Mouse (Mus musculus): Measurements from ENCODE around the gene Dhrs2.

Gene Dhrs2

GRCm38 (mm10) chr14:55221707-55222106, at the start of gene Dhrs2:
Gene Dhrs2 (plus strand): TSS chr14:55222007.
- DNase-seq (ENCODE audit: low spot score) = no peak

DNA sequence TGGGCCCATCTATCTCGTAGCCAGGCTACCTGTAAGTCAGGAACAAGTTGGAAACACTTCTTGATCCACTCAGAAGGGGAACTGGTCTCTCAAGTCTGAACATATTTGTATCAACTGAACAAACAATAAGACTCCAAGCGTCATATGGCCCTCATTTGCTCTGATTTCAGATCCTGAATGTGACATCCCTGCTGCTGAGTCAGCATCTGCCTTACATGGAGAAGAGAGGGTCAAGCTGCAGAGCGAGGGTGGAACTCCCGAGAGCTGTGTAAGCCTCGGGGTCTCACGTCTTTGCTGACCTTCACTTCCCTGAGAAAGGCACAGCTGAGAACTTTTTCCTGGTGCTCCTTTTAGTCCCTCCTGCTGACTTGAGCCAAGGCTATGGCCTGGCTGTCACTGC, 47.6 kb upstream of the Dhrs2 start:
- DNase-seq (ENCODE audit: low spot score) = peak; percentile 4

- DNase-seq (ENCODE audit: low spot score) = peak; percentile 66
Observed at GRCm38 (mm10) chr14:55177274-55177673, 44.5 kb upstream of the Dhrs2 start.

DNA sequence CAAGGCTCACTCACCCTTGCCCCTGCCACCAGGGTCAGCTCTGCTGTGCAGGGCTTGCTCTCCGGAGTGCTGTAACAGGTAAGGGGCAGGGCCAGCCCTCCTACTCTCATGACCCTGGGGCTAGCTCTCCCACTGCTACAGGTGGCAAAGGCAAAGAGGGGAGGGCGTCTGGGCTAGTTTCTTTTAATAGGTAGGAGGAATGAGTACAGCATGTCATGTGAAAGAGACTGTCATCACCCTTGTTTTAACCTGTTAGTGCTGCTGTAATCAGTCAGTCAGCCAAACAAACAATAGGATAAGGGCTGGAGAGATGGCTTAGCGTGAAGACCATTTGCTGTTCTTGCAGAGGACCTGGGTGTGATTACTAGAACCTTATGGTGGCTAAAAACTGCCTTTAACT, 40.9 kb upstream of the Dhrs2 start:
- no peak for DNase-seq (ENCODE audit: low spot score)

- DNase-seq (ENCODE audit: low spot score) = no peak
Observed at GRCm38 (mm10) chr14:55183231-55183630, 38.6 kb upstream of the Dhrs2 start.

DNA sequence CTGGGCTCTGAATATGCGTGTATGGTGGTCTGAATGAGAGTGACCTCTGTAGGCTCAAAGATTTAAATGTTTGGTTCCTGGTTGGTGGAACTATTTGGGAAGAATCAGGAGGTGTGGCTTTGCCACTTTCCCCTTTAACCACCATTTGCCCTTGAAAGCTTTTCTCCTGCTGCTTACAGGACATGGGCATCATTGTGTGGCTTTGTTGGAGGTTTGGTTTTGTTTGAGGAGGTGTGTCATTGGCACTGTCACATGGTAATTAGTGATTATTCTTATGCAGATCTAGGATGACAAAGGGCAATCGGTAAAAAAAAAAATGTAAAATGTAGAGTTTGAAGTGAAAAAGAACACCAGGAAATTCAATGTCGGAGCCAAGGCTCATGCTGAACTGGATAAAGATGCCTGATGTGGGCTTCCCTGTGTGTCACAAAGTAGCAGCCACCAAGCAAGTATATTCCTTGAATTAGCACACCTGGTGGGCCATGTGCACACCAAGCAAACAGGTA, 37.1 kb upstream of the Dhrs2 start:
- no peak for DNase-seq (ENCODE audit: low spot score)

- no peak for DNase-seq (ENCODE audit: low spot score)
Observed at GRCm38 (mm10) chr14:55188491-55188890, 33.3 kb upstream of the Dhrs2 start.

- peak; percentile 11 for DNase-seq (ENCODE audit: low spot score)
Observed at GRCm38 (mm10) chr14:55189351-55189769, 32.4 kb upstream of the Dhrs2 start.

GRCm38 (mm10) chr14:55193354-55193753, 28.5 kb upstream of the Dhrs2 start:
- no peak for DNase-seq (ENCODE audit: low spot score)

DNA sequence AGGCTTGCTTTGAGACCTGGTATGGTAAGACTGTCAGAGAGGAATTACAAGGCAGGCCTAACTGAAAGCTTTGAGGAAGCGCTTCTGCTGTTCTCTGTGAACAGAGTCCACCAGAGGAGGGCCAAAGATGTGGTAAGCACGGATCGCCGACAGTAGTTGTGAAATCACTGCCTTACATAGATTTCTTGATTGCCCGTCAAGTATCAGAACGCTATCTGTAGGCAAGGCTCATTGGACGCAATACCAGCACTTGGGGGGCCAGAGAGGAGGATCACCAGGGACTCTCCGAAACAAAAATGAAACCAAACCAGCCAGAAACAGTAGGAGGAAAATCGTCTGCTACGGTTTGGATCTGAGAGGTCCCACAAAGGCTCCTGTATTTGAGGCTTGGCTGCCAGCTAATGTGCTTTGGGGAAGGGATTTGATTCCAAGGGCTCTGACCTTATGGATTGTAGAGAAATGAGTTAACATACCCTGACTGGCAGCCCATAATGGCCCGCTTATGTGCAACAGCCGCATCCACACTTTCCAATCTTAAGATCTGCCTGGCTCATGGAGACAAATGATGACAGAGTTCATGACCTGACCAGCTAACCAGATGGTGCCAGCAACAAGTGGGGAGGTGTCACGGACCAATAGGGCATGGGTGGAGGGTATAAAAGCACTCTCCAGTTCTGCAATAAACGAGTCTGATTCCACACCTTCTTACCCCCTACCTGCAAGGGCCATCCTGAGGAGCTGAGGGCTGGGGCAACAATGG, 27.8 kb upstream of the Dhrs2 start:
- peak; percentile 30 for DNase-seq (ENCODE audit: low spot score)

DNA sequence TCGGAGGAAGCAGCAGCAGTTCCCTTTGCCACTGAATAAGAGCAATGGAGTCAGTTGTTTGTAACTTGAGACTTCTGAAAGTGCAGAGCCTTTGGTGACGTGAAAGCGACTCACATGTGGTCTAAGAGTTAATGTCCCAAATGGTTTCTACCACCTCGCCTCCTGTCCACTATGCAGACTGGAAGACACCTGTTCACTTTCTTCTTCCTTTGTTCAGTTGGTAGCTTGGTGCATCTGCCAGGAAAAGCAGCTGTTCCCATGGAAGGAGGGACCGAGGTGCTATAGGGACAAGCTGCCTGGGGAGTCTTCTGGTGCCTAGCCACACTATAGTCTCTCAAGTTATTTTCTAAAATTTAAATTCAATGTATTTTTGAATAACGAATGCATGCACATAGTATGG, 27.0 kb upstream of the Dhrs2 start:
- no peak for DNase-seq (ENCODE audit: low spot score)

GRCm38 (mm10) chr14:55197121-55197520, 24.7 kb upstream of the Dhrs2 start:
- DNase-seq (ENCODE audit: low spot score) = no peak

DNA sequence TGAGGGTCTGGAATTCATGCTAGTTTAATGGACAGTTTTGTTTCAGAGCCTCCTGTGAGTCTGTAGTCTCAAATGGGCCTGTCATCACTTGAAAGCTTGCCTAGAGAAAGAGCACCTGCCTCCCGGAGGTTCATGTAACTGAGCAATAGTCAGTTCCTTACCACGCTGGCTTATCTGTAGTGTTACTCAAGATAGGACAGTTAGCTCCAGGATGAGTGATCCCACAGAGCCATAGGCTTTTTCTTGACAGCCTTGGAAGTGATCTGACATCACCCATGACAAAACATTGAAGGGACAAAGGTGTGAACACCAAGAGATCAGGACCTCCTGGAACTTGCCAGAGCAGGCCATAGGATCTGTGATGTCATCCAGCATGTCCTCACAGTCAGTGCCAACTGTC, 23.6 kb upstream of the Dhrs2 start:
- no peak for DNase-seq (ENCODE audit: low spot score)

GRCm38 (mm10) chr14:55204544-55204943, 17.3 kb upstream of the Dhrs2 start:
- DNase-seq (ENCODE audit: low spot score) = no peak

GRCm38 (mm10) chr14:55205045-55205750, 16.6 kb upstream of the Dhrs2 start:
- peak; percentile 49 for DNase-seq (ENCODE audit: low spot score)

DNA sequence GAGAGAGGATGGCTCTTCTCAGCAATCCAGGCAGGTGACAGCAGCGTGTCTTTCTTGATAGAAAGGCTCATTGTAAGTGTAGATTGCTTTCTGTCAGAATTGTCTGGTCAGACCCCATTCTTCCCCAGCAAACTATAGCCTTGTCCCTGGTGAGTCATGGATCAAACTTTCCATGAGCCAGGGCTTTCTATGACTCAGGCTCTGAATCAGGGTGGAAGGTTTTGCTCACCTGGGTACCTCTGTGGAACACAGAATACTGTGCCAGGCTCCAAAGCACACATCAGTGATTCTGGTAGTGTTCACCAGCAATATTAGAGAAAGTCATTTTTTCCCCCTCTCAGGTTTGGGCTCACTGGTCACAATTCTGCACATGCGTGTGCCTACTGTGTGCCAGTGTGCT, 13.5 kb upstream of the Dhrs2 start:
- no peak for DNase-seq (ENCODE audit: low spot score)

DNA sequence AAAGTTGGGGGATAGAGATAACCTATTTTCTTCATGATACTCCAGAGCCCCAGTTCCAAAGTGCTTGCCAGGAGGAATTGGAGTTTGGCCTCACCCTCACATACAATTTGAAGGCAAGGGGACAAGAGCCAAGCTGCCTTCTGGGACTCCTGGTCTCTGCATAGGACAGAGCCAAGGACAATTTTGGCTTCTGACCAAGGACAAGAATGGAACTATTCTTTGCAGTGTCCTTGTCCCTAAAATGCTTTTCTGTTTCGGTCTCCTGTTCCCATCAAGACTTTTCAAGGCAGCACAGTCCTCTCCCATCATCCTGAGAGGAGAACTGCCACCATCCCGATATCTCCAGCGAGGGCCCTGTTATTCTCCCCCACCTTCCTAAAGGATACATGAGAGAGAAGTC, 8.2 kb upstream of the Dhrs2 start:
- no peak for DNase-seq (ENCODE audit: low spot score)

DNA sequence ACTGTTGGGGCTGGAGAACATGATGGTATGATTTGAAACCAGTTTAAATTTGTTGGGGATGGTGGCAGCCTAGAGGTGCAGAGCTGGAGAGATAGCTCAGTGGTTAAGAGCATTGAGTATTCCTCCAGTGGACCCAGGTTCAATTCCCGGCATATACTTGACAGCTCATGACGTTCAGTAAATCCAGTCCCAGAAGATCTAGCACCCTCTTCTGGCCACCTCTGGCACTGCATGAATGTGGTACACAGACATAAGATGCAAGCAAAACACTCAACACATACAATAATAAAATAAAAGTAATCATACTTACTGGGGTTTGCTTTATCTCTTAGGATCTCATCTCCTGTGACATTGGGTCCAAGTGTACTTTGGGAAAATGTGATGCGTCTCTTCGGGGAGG, 7.3 kb upstream of the Dhrs2 start:
- DNase-seq (ENCODE audit: low spot score) = peak; percentile 64

DNA sequence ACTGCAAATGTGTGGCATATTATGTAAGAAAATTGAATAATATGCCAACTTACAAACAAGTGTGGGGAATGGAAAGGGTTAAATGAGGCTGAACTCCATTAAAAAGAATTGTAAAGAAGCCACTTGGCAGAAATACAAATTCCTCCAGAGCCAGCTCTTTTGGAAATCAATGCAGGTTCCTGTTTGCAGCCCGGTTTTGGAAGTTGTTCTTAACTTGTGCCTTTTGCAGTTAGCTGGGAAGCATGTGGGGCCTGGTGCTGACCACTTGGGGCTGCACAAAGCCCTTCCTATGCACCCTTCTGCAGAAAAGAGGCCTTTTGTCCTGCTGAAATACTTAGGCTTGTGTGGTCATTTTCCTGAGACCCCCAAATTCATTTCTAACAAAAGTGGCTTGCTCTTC, 1.4 kb downstream of the Dhrs2 start:
- no peak for DNase-seq (ENCODE audit: low spot score)

DNA sequence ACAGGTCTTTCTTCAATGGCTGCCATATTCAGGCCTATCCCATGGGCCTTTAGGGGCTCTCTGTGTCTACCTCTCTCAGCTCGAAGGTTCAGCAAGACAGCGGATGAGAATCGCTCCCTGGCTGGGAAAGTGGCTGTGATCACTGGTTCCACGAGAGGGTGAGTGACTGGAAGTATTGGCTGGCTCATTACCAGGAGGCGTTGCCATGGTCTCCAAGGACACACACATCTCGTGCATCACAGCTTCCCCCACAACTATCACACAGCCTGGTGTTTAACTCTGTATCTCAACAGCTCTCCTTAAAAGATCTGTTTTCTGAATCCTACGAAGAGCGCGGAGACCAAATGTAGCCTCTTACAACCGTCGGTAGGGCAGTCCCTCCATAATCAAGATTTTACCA, 12.8 kb downstream of the Dhrs2 start:
- DNase-seq (ENCODE audit: low spot score) = no peak

GRCm38 (mm10) chr14:55236685-55237084, 14.9 kb downstream of the Dhrs2 start:
- no peak for DNase-seq (ENCODE audit: low spot score)

DNA sequence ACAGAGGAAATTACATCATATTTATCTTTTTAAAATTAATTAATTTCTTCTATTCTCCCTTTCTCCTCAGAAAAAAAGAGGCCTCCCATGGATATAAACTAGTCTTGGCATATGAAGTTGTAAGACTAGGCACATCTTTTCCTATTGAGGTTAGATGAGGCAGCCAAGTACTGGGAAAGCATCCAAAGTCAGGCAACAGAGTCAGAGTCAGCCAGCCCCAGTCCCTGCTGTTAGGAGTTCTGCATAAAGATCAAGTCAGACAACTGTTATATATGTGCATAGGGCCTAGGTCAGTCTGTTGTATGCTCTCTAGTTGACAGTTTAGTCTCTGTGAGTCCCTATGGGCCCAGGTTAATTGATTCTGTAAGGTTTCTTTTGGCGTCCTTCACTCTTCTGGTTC, 20.9 kb downstream of the Dhrs2 start:
- no peak for DNase-seq (ENCODE audit: low spot score)

- DNase-seq (ENCODE audit: low spot score) = no peak
Observed at GRCm38 (mm10) chr14:55247181-55247580, 25.4 kb downstream of the Dhrs2 start.

Measured in retina, embryonic 14.5 days (tissue).